Mouse (Mus musculus) forebrain, embryonic 10.5 days (tissue): ENCODE results near the gene Pear1. TPM values are rescaled to one million over a fixed set of nuclear protein-coding genes. Genes with fewer than 3 reads are reported as not detected.

ENCODE experiments used
- DNase-seq: peaks from one replicate; pipeline ENCODE4 v3.0.0-alpha.2; 2017; ENCODE audit warnings: low spot score; ENCODE audit errors: extremely low spot score
- H3K27ac ChIP-seq: fragments of 300-500 bp; sonication (generic); 2 replicates; pipeline ENCODE4 v1.5.1; 2016; ENCODE audit warnings: mild to moderate bottlenecking
- H3K27me3 ChIP-seq: fragments of 300-500 bp; sonication (generic); 2 replicates; pipeline ENCODE4 v1.6.1; 2016; ENCODE audit warnings: mild to moderate bottlenecking; ENCODE audit not compliant: poor library complexity, severe bottlenecking
- H3K36me3 ChIP-seq: fragments of 300-500 bp; sonication (generic); replicated peaks from 2 replicates; pipeline ENCODE4 v1.6.1; 2016; ENCODE audit warnings: mild to moderate bottlenecking, moderate library complexity
- H3K4me1 ChIP-seq: fragments of 300-500 bp; sonication (generic); 2 replicates; pipeline ENCODE4 v1.6.1; 2016
- H3K4me3 ChIP-seq: fragments of 300-500 bp; sonication (generic); 2 replicates; pipeline ENCODE4 v1.5.1; 2016; ENCODE audit warnings: mild to moderate bottlenecking, moderate library complexity
- H3K9me3 ChIP-seq: fragments of 300-500 bp; sonication (generic); 2 replicates; pipeline ENCODE4 v1.6.1; 2016; ENCODE audit warnings: mild to moderate bottlenecking, moderate library complexity
- WGBS: fragments of 180-500 bp; shearing (Covaris S2); methylation state at CpG from one replicate; pipeline ENCODE4 v1.1.7; 2016; 5-methylcytosine and 5-hydroxymethylcytosine counted together
- polyA plus RNA-seq: library from polyadenylated mRNA; unstranded; fragments of >200 nt; fragmentation: Nextera tagmentation; extraction: Ambion mirVana; gene quantifications from 2 replicates; pipeline ENCODE4 v1.2.1, GENCODE M21; 2016

Gene Pear1
- polyA plus RNA-seq, 1 experiment from 2014 or later, result 11.2 TPM

DNA sequence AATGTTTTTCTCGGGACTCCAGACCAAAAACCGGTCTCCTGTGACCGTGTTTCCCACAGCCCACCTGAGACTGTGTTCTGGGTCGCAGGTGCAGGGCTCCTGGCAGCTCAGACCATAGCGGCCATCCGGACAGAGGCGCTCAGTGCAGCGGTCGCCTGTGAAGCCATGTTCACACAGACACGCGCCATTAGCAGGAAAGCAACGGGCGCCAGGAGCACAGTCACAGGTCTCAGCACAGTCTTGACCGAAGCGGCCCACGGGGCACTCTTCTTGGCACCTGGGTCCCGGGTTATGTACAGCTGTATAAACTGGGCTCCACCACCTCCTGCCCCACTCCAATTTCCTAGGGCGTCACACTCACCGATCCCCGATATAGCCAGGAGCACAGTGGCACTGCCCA is 67.6 kb downstream of the Pear1 start:
- Histone ChIP-seq H3K4me3 (peak overlapping the region; percentile 40; the same call in 1 of the 2 replicates), H3K36me3 (no peaks in the 10 kb centered on the region; the same call in 1 of the 2 replicates), H3K9me3 (no peaks in the 10 kb centered on the region), H3K4me1 (peaks cover 36% of the 10 kb centered on the region), H3K27me3 (peaks cover 60% of the 10 kb centered on the region), H3K27ac (peak overlapping the region; percentile 66)
- 52% methylated on average over 20 of the region's 20 CpGs for WGBS
- no peak for DNase-seq

- Histone ChIP-seq H3K27ac (peak overlapping the region; percentile 66), H3K9me3 (no peaks in the 10 kb centered on the region), H3K36me3 (no peaks in the 10 kb centered on the region; the same call in 1 of the 2 replicates), H3K4me1 (peaks cover 31% of the 10 kb centered on the region), H3K27me3 (peaks cover 60% of the 10 kb centered on the region), H3K4me3 (peak overlapping the region; percentile 40)
- WGBS, result 2% methylated on average over 24 of the region's 24 CpGs
- DNase-seq, result peak; percentile 88
Measured at GRCm38 (mm10) chr3:87755964-87756363, 68.1 kb downstream of the Pear1 start.

DNA sequence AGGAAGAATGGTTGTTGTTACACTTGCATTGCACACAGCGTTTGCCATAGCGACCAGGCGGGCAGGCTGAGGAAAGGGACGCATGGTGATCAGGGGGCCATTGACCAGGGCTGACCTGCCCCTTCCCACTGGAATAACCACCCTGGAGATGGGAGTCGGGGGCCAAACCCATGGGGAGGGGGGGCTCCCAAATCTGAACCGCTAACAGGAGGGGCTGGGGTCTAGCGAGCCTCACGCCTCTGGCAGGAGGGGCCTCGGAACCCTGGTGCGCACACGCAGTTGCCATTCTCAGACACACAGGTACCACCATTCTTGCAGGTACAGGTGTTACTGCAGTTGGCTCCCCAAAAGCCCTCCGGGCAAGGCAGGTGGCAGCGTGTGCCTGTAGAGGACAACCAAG is 70.3 kb downstream of the Pear1 start:
- Histone ChIP-seq H3K27ac (no peak overlapping the region), H3K4me1 (peaks cover 21% of the 10 kb centered on the region), H3K36me3 (no peaks in the 10 kb centered on the region; the same call in 1 of the 2 replicates), H3K27me3 (peaks cover 56% of the 10 kb centered on the region), H3K9me3 (no peaks in the 10 kb centered on the region), H3K4me3 (no peak overlapping the region)
- no peak for DNase-seq
- 89% methylated on average over 13 of the region's 13 CpGs for WGBS

DNA sequence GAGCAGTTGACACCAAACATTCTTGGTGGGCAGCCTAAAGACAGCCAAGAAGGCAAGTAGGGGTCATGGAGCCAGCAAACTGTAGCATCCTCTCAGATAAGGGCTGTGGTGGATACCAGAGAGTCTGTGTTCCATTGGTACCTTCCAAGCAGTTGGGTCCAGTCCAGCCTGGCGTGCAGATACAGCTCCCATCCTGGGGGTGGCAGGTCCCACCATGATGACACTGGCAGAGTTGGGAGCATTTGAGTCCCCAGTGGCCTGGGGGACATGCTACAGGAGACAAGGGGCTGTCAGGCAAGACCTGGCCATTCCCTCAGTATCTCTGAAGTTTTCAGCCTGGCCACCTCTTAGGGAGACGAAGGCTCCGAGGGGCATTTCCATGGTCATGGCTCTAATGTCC is 71.5 kb downstream of the Pear1 start:
- peaks cover 20% of the 10 kb centered on the region for H3K4me1 ChIP-seq
- no peak overlapping the region for H3K4me3 ChIP-seq
- peaks cover 48% of the 10 kb centered on the region for H3K27me3 ChIP-seq
- H3K9me3 ChIP-seq, result no peaks in the 10 kb centered on the region
- no peak overlapping the region for H3K27ac ChIP-seq
- WGBS, result 85% methylated on average over 3 of the region's 3 CpGs
- DNase-seq, result no peak
- H3K36me3 ChIP-seq, result no peaks in the 10 kb centered on the region; the same call in 1 of the 2 replicates

DNA sequence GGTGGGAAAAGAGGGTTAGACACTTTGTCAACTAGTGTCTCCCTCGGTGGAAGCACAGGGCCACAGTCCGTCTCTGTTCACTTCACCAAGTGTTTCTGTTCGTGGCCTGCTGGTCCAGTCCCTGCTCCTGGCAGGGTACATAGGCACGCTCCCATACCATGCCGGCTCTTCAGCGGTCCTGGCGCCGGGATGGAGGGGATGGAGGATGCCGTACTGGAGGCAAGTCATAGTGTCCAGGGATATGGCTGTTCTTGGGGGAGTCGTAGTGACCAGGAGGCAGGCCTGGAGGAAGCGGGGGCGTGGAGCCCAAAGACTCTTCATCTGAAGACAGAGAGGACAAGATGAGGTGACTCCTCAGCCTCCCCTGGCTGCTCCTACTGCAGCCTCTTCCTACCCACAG is 74.1 kb downstream of the Pear1 start:
- no peak for DNase-seq
- no peak overlapping the region for H3K4me3 ChIP-seq
- H3K27me3 ChIP-seq, result peaks cover 30% of the 10 kb centered on the region
- H3K4me1 ChIP-seq, result peaks cover 19% of the 10 kb centered on the region
- H3K27ac ChIP-seq, result no peak overlapping the region
- H3K9me3 ChIP-seq, result no peaks in the 10 kb centered on the region
- no peaks in the 10 kb centered on the region; the same call in 1 of the 2 replicates for H3K36me3 ChIP-seq
- 93% methylated on average over 12 of the region's 12 CpGs for WGBS

DNA sequence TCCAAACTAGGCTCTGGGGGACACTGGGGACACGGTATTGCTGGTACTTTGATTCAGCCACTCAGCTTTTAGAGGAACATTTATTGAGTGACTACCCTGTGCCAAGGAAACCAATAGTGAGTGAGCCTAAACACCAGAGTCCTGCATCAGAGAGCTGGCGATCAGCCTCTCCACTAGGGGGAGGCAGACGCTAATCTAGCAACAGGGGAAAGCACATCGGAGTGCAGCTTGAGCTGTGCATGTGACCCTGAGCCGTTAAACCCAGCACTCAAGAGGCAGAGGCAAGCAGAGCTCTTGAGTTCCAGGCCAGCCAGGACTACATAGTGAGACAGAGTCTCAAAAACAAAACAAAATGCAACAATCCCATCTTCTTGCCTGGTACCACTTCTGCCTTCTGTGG is 75.1 kb downstream of the Pear1 start:
- Histone ChIP-seq H3K4me1 (peaks cover 26% of the 10 kb centered on the region), H3K4me3 (no peak overlapping the region), H3K36me3 (no peaks in the 10 kb centered on the region; the same call in 1 of the 2 replicates), H3K9me3 (no peaks in the 10 kb centered on the region), H3K27me3 (peaks cover 21% of the 10 kb centered on the region), H3K27ac (no peak overlapping the region)
- no peak for DNase-seq
- WGBS, result 24% methylated on average over 5 of the region's 5 CpGs

DNA sequence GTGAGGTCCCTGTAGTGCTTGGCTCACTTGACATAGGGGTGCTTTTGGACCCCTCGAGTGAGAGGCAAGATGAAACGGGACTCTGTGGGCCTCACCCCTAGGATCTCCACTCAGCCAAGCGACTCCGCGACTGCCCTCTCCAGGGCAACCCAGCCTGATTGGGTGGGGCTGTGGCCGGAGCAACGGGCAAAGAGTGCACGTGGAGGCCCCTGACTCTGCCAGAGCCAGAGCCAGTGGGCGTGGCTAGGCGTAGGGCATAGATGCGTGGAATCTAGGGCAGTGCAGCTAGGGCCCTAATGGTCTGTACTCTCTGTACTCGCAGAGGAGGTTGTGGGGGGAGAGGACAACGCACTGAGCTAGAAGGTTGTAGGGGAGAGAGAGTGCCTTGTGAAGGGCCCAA is 75.7 kb downstream of the Pear1 start, which contains the start of gene Lrrc71:
TSS of gene Lrrc71 (minus strand) at position 195 of the 400 bp plus-strand sequence.
- Histone ChIP-seq H3K27me3 (peaks cover 15% of the 10 kb centered on the region), H3K27ac (no peak within 1 kb of the TSS)

DNA sequence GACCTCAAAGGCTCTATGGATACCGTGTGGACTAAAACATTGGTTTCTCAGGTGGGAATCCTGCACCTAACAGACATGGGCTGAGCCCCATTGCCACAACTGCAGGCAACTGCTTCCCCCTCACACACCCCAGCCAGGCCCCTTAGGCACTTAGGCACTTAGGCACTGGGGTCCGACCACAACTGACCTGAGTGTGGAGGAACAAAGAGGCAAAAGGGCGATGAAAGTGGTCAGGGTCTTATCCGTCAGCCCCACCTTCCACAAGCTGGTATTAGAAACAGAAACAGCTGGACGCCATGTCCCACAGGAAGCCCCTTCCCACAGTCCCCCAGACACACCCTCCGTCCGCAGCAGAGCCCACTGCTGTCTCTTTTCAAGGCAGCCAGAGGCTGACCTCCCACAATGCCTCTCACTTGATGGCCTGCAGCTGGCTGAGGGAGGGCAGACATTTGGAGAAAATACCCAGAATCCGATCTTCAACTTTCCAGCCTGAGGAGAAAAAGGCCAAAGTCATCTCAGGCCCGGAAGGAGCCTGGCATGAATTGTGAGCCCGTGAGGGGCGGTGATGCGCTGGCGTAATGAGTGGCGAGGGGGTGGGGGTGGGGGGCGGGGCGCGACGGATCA is 79.0 kb downstream of the Pear1 start:
- no peak for DNase-seq
- H3K27me3 ChIP-seq, result peaks cover 15% of the 10 kb centered on the region
- peaks cover 26% of the 10 kb centered on the region for H3K4me1 ChIP-seq
- peak overlapping the region; percentile 54; the same call in 1 of the 2 replicates for H3K27ac ChIP-seq
- 38% methylated on average over 18 of the region's 18 CpGs for WGBS
- peak overlapping the region; percentile 38 for H3K4me3 ChIP-seq
- H3K36me3 ChIP-seq, result no peaks in the 10 kb centered on the region
- no peaks in the 10 kb centered on the region for H3K9me3 ChIP-seq

More for the DNA sequence above, 75.7 kb downstream of the Pear1 start, which contains the start of gene Lrrc71:
- Histone ChIP-seq H3K4me1 (peaks cover 26% of the 10 kb centered on the region), H3K4me3 (no peak within 1 kb of the TSS), H3K36me3 (no peaks in the 10 kb centered on the region; the same call in 1 of the 2 replicates), H3K9me3 (no peaks in the 10 kb centered on the region)
- WGBS, result 57% methylated on average over 13 of the region's 13 CpGs
- no peak for DNase-seq

- 90% methylated on average over 4 of the region's 4 CpGs for WGBS
Measured at GRCm38 (mm10) chr3:87743927-87744326, 80.2 kb downstream of the Pear1 start.

GRCm38 (mm10) chr3:87742735-87743134 is 81.4 kb downstream of the Pear1 start:
- no peak for DNase-seq
- no peaks in the 10 kb centered on the region for H3K9me3 ChIP-seq
- no peak overlapping the region for H3K4me3 ChIP-seq
- H3K27ac ChIP-seq, result no peak overlapping the region
- 91% methylated on average over 16 of the region's 16 CpGs for WGBS
- H3K4me1 ChIP-seq, result peaks cover 16% of the 10 kb centered on the region
- peaks cover 7% of the 10 kb centered on the region; the same call in 1 of the 2 replicates for H3K27me3 ChIP-seq
- H3K36me3 ChIP-seq, result peaks cover 19% of the 10 kb centered on the region

More at GRCm38 (mm10) chr3:87743927-87744326, 80.2 kb downstream of the Pear1 start:
- Histone ChIP-seq H3K27ac (no peak overlapping the region), H3K9me3 (no peaks in the 10 kb centered on the region), H3K4me1 (peaks cover 26% of the 10 kb centered on the region), H3K36me3 (peaks cover 9% of the 10 kb centered on the region), H3K27me3 (peaks cover 8% of the 10 kb centered on the region; the same call in 1 of the 2 replicates), H3K4me3 (no peak overlapping the region)
- no peak for DNase-seq

GRCm38 (mm10) chr3:87742013-87742412 is 82.1 kb downstream of the Pear1 start:
- no peak overlapping the region for H3K4me3 ChIP-seq
- H3K4me1 ChIP-seq, result peaks cover 16% of the 10 kb centered on the region
- 90% methylated on average over 3 of the region's 3 CpGs for WGBS
- H3K36me3 ChIP-seq, result peaks cover 26% of the 10 kb centered on the region
- no peak overlapping the region for H3K27ac ChIP-seq
- peaks cover 7% of the 10 kb centered on the region; the same call in 1 of the 2 replicates for H3K27me3 ChIP-seq
- DNase-seq, result no peak
- H3K9me3 ChIP-seq, result no peaks in the 10 kb centered on the region

- WGBS, result 88% methylated on average over 5 of the region's 5 CpGs
- H3K36me3 ChIP-seq, result peaks cover 57% of the 10 kb centered on the region
Measured at GRCm38 (mm10) chr3:87738906-87739305, 85.2 kb downstream of the Pear1 start.

DNA sequence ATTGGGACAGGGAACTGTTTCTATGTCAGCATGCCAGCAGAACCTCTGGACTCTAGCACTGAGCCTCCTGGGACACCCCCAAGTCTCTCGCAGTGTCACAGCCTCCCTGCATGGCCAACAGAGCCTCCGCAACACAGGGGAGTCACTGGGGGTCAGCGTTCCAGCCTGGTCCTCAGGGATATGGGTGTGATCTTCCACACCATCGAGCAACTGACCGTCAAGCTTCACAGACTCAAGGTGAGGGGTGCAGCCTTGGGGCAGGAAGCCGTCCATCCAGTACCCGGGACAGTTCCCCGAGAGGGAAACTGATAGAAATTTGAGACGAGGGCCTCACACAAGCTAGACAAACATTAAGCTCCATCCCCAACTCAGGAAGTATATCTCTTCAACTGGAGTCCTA is 88.8 kb downstream of the Pear1 start:
- H3K9me3 ChIP-seq, result no peaks in the 10 kb centered on the region
- no peak overlapping the region for H3K4me3 ChIP-seq
- H3K4me1 ChIP-seq, result no peaks in the 10 kb centered on the region
- no peak overlapping the region for H3K27ac ChIP-seq
- no peaks in the 10 kb centered on the region for H3K27me3 ChIP-seq
- no peak for DNase-seq
- H3K36me3 ChIP-seq, result peaks cover 90% of the 10 kb centered on the region
- 85% methylated on average over 9 of the region's 9 CpGs for WGBS

More at GRCm38 (mm10) chr3:87738906-87739305, 85.2 kb downstream of the Pear1 start:
- Histone ChIP-seq H3K4me3 (no peak overlapping the region), H3K27me3 (no peaks in the 10 kb centered on the region), H3K27ac (no peak overlapping the region), H3K4me1 (no peaks in the 10 kb centered on the region), H3K9me3 (no peaks in the 10 kb centered on the region)
- no peak for DNase-seq
